Mouse (Mus musculus) heart, adult 2 months (tissue): ENCODE data around the gene Cct7.

ENCODE experiments used
- CTCF ChIP-seq: fragments of 200-600 bp; IDR thresholded peaks from 2 replicates; pipeline ENCODE4 v1.8.1; 2022; ENCODE audit warnings: antibody characterized with exemption, mild to moderate bottlenecking, moderate library complexity
- EP300 ChIP-seq: fragments of 200-500 bp; IDR thresholded peaks from 2 replicates; pipeline ENCODE4 v1.6.1; 2011; ENCODE audit warnings: low read depth, low read length, control low read depth; ENCODE audit not compliant: insufficient read depth

- TF ChIP-seq CTCF = no peak
- no peak for TF ChIP-seq EP300
Observed at GRCm38 (mm10) chr6:85515941-85516340, 64.6 kb downstream of the Cct7 start.
